Comparison of ENCODE assay signal across 17 mouse cellular contexts in the genomic region with DNA sequence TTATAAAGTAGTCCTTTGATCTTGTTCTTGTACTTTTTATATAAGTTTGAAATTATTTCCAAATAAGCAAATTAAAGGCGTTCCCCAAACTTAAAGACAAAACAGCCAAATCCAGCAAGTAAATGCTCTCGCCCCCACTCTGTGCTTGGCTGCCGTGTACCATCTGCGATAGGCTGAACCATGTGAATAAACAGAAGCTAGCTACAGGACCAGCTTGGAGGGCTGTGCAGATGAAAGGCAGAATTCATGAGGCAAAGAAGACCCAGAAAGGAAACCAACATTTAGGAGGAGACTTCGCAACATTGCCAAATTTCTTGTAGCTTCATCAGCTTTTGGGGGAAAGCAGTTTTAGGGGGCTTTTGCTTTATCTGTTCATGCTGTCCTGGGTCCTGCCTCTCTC. TPM values are rescaled to one million over a fixed set of nuclear protein-coding genes. Genes with fewer than 3 reads are reported as not detected.
A peak's percentile ranks its signal among the peaks of the same experiment; 100 is the strongest.
DNase-seq lines count a peak whose midpoint lies in the region; ATAC-seq and TF ChIP-seq lines count a peak whose summit lies in the region.
"Had no signal": no experiment of that assay in that cellular context is flagged by ENCODE, and none has a peak within 500 bp of the region (broad histone marks: within the 10 kb centered on the region; RNA-seq: fewer than 3 reads in every experiment).

No protein-coding gene starts in this region.

- H3K4me2 ChIP-seq in forebrain, embryonic 13.5 days = no peak overlapping the region
- H3K4me2 ChIP-seq in forebrain, embryonic 12.5 days = no peak overlapping the region
- no peak overlapping the region for H3K4me2 ChIP-seq in midbrain, embryonic 11.5 days
- no peak overlapping the region for H3K4me2 ChIP-seq in midbrain, embryonic 16.5 days (ENCODE audit: low read length)
- H3K4me2 ChIP-seq: embryonic facial prominence, embryonic 15.5 days; liver, embryonic 11.5 days; midbrain, embryonic 12.5 days; neural tube, embryonic 13.5 days had no signal

- H3K27me3 ChIP-seq in forebrain, embryonic 13.5 days = no peaks in the 10 kb centered on the region
- H3K27me3 ChIP-seq in forebrain, embryonic 12.5 days = no peaks in the 10 kb centered on the region
- H3K27me3 ChIP-seq in midbrain, embryonic 11.5 days (ENCODE audit: control insufficient read depth, insufficient read depth, low read length) = no peaks in the 10 kb centered on the region
- H3K27me3 ChIP-seq in midbrain, embryonic 16.5 days (ENCODE audit: control insufficient read depth, insufficient read depth, low read depth, low read length) = no peaks in the 10 kb centered on the region
- H3K27me3 ChIP-seq: embryonic facial prominence, embryonic 15.5 days; midbrain, embryonic 12.5 days; neural tube, embryonic 13.5 days had no signal

- H3K9ac ChIP-seq in forebrain, embryonic 13.5 days = no peak overlapping the region
- H3K9ac ChIP-seq in forebrain, embryonic 12.5 days = no peak overlapping the region
- no peak overlapping the region for H3K9ac ChIP-seq in midbrain, embryonic 11.5 days (ENCODE audit: low read length)
- no peak overlapping the region for H3K9ac ChIP-seq in midbrain, embryonic 16.5 days (ENCODE audit: low read depth, low read length)
- H3K9ac ChIP-seq: embryonic facial prominence, embryonic 15.5 days; midbrain, embryonic 12.5 days; neural tube, embryonic 13.5 days had no signal

- no peaks in the 10 kb centered on the region for H3K4me1 ChIP-seq in forebrain, embryonic 13.5 days
- H3K4me1 ChIP-seq in forebrain, embryonic 12.5 days = no peaks in the 10 kb centered on the region
- H3K4me1 ChIP-seq in midbrain, embryonic 11.5 days (ENCODE audit: control insufficient read depth, insufficient read depth, low read length) = no peaks in the 10 kb centered on the region
- H3K4me1 ChIP-seq in midbrain, embryonic 16.5 days (ENCODE audit: control insufficient read depth, insufficient read depth, low read length) = no peaks in the 10 kb centered on the region
- H3K4me1 ChIP-seq: embryonic facial prominence, embryonic 15.5 days; midbrain, embryonic 12.5 days; neural tube, embryonic 13.5 days had no signal

- no peaks in the 10 kb centered on the region for H3K9me3 ChIP-seq in forebrain, embryonic 13.5 days (replicated peaks)
- no peaks in the 10 kb centered on the region for H3K9me3 ChIP-seq in forebrain, embryonic 12.5 days
- no peaks in the 10 kb centered on the region for H3K9me3 ChIP-seq in midbrain, embryonic 11.5 days (ENCODE audit: control insufficient read depth, low read length)
- H3K9me3 ChIP-seq in midbrain, embryonic 16.5 days (replicated peaks; ENCODE audit: control insufficient read depth, low read length, poor library complexity, severe bottlenecking) = no peaks in the 10 kb centered on the region
- H3K9me3 ChIP-seq: embryonic facial prominence, embryonic 15.5 days; midbrain, embryonic 12.5 days; neural tube, embryonic 13.5 days had no signal

- no peak for TF ChIP-seq CTCF in gastrocnemius, adult 2 months (IDR thresholded peaks at IDR 0.05)

- peak; percentile 82 for DNase-seq in midbrain, embryonic 11.5 days (ENCODE audit: low spot score, missing footprints)
- DNase-seq in layer of hippocampus, postnatal 10 days (ENCODE audit: low spot score in 2 of 2) = peak; percentile 15 to 33
- no peak for DNase-seq in thymus, postnatal 36 days
- DNase-seq in gastrocnemius, adult 2 months = no peak
- DNase-seq in kidney, postnatal 14 days = no peak
- DNase-seq: cerebellum, adult 8-10 months; gastrocnemius, postnatal 10 days; heart, postnatal 36 days; kidney, adult 11 months had no signal

- intact Hi-C loops in gastrocnemius, adult 2 months (cut with DNase I) = no loop called here

- H3K4me3 ChIP-seq in forebrain, embryonic 13.5 days = no peak overlapping the region
- no peak overlapping the region for H3K4me3 ChIP-seq in forebrain, embryonic 12.5 days (replicated peaks)
- no peak overlapping the region for H3K4me3 ChIP-seq in midbrain, embryonic 11.5 days (ENCODE audit: low read depth, low read length)
- no peak overlapping the region for H3K4me3 ChIP-seq in midbrain, embryonic 16.5 days (ENCODE audit: low read depth, low read length)
- H3K4me3 ChIP-seq in gastrocnemius, adult 2 months = no peak overlapping the region
- H3K4me3 ChIP-seq: embryonic facial prominence, embryonic 15.5 days; midbrain, embryonic 12.5 days; neural tube, embryonic 13.5 days had no signal

- H3K36me3 ChIP-seq in forebrain, embryonic 13.5 days (ENCODE audit: poor library complexity, severe bottlenecking) = no peaks in the 10 kb centered on the region
- H3K36me3 ChIP-seq in forebrain, embryonic 12.5 days (replicated peaks) = no peaks in the 10 kb centered on the region
- H3K36me3 ChIP-seq in midbrain, embryonic 11.5 days (ENCODE audit: control insufficient read depth, insufficient read depth, low read length) = no peaks in the 10 kb centered on the region
- no peaks in the 10 kb centered on the region for H3K36me3 ChIP-seq in midbrain, embryonic 16.5 days (ENCODE audit: control insufficient read depth, insufficient read depth, low read length)
- H3K36me3 ChIP-seq: embryonic facial prominence, embryonic 15.5 days; midbrain, embryonic 12.5 days; neural tube, embryonic 13.5 days had no signal

- 90% methylated on average over 5 of the region's 5 CpGs for WGBS in forebrain, embryonic 13.5 days
- 87% methylated on average over 5 of the region's 5 CpGs for WGBS in forebrain, embryonic 12.5 days
- 77% methylated on average over 5 of the region's 5 CpGs for WGBS in midbrain, embryonic 11.5 days
- 87% methylated on average over 5 of the region's 5 CpGs for WGBS in midbrain, embryonic 16.5 days

- peak; percentile 62; the same call in 1 of the 2 replicates for ATAC-seq in forebrain, embryonic 13.5 days
- ATAC-seq in forebrain, embryonic 12.5 days (ENCODE audit: low FRiP score) = no peak
- no peak for ATAC-seq in midbrain, embryonic 11.5 days (ENCODE audit: low FRiP score)
- ATAC-seq in midbrain, embryonic 16.5 days = no peak
- ATAC-seq: lung, postnatal 0 days had no signal

- H3K27ac ChIP-seq in forebrain, embryonic 13.5 days = no peak overlapping the region
- H3K27ac ChIP-seq in forebrain, embryonic 12.5 days = no peak overlapping the region
- H3K27ac ChIP-seq in midbrain, embryonic 11.5 days (ENCODE audit: low read depth, low read length) = no peak overlapping the region
- no peak overlapping the region for H3K27ac ChIP-seq in midbrain, embryonic 16.5 days (ENCODE audit: low read length)
- no peak overlapping the region for H3K27ac ChIP-seq in gastrocnemius, adult 2 months
- H3K27ac ChIP-seq: embryonic facial prominence, embryonic 15.5 days; midbrain, embryonic 12.5 days; neural tube, embryonic 13.5 days had no signal

RNA-seq across cellular contexts. Expression of a gene that starts 53.4 kb away (rescaled TPM):
- 19.2 and 20.0 TPM in 2 replicates for polyA plus RNA-seq in forebrain, embryonic 13.5 days (2015; fragmentation: Nextera tagmentation; extraction: Ambion mirVana)
- polyA plus RNA-seq in forebrain, embryonic 12.5 days (2016; fragmentation: Nextera tagmentation; extraction: Ambion mirVana) = 20.5 and 25.4 TPM in 2 replicates
- 17.3 and 21.0 TPM in 2 replicates for polyA plus RNA-seq in midbrain, embryonic 11.5 days (2014; fragmentation: Nextera tagmentation; extraction: Ambion mirVana)
- 31.4 and 33.8 TPM in 2 replicates for polyA plus RNA-seq in midbrain, embryonic 16.5 days (2015; fragmentation: Nextera tagmentation; extraction: Ambion mirVana)
- 10 to 100 TPM; 53.6 to 56.5 TPM for total RNA-seq in layer of hippocampus, postnatal 10 days (2021)
- total RNA-seq in gastrocnemius, adult 2 months (2021) = 1 to 10 TPM; 3.2 to 5.9 TPM

Comparison
In these comparisons a context has a peak if more than half of its experiments do, and no peak if none do; other contexts are left out.
1. DNase-seq: peak in midbrain, embryonic 11.5 days (single experiment) and layer of hippocampus, postnatal 10 days (2 of 2); none in thymus, postnatal 36 days (0 of 2), gastrocnemius, adult 2 months (single experiment) and kidney, postnatal 14 days (single experiment).